Mouse (Mus musculus): ENCODE measurements around the gene Sptssb. TPM values are rescaled to one million over a fixed set of nuclear protein-coding genes. Genes with fewer than 3 reads are reported as not detected.

The Sptssb gene
- polyA plus RNA-seq, 1 experiment, result not detected

GRCm38 (mm10) chr3:69897917-69898594 is 38.3 kb upstream of the Sptssb start:
- no peaks in the 10 kb centered on the region for H3K36me3 ChIP-seq (ENCODE audit: control insufficient read depth, insufficient read depth, low read length)
- H3K27ac ChIP-seq (ENCODE audit: control insufficient read depth, insufficient read depth, low read depth, low read length), result no peak overlapping the region
- TF ChIP-seq POLR2A (IDR thresholded peaks at IDR 0.05; ENCODE audit: control insufficient read depth, low read depth, low read length), result no peak
- TF ChIP-seq CTCF (IDR thresholded peaks at IDR 0.05; ENCODE audit: control insufficient read depth, insufficient read depth, insufficient replicate concordance, low read depth, low read length), result no peak
- no peaks in the 10 kb centered on the region for H3K27me3 ChIP-seq (ENCODE audit: control insufficient read depth, insufficient read depth, low read length)
- H3K4me1 ChIP-seq (ENCODE audit: control insufficient read depth, insufficient read depth, low read length), result no peaks in the 10 kb centered on the region
- H3K4me3 ChIP-seq (ENCODE audit: control insufficient read depth, low read depth, low read length), result no peak overlapping the region

- H3K4me1 ChIP-seq (ENCODE audit: control insufficient read depth, insufficient read depth, low read length), result no peaks in the 10 kb centered on the region
- no peak overlapping the region for H3K4me3 ChIP-seq (ENCODE audit: control insufficient read depth, low read depth, low read length)
- TF ChIP-seq POLR2A (IDR thresholded peaks at IDR 0.05; ENCODE audit: control insufficient read depth, low read depth, low read length) (no peak), CTCF (IDR thresholded peaks at IDR 0.05; ENCODE audit: control insufficient read depth, insufficient read depth, insufficient replicate concordance, low read depth, low read length) (no peak)
- H3K36me3 ChIP-seq (ENCODE audit: control insufficient read depth, insufficient read depth, low read length), result no peaks in the 10 kb centered on the region
- H3K27ac ChIP-seq (ENCODE audit: control insufficient read depth, insufficient read depth, low read depth, low read length), result no peak overlapping the region
- no peaks in the 10 kb centered on the region for H3K27me3 ChIP-seq (ENCODE audit: control insufficient read depth, insufficient read depth, low read length)
Observed at GRCm38 (mm10) chr3:69895516-69895915, 35.8 kb upstream of the Sptssb start.

GRCm38 (mm10) chr3:69892187-69893094 is 32.7 kb upstream of the Sptssb start:
- Histone ChIP-seq H3K4me3 (ENCODE audit: control insufficient read depth, low read depth, low read length) (no peak overlapping the region), H3K27ac (ENCODE audit: control insufficient read depth, insufficient read depth, low read depth, low read length) (no peak overlapping the region), H3K36me3 (ENCODE audit: control insufficient read depth, insufficient read depth, low read length) (no peaks in the 10 kb centered on the region), H3K4me1 (ENCODE audit: control insufficient read depth, insufficient read depth, low read length) (no peaks in the 10 kb centered on the region), H3K27me3 (ENCODE audit: control insufficient read depth, insufficient read depth, low read length) (no peaks in the 10 kb centered on the region)
- TF ChIP-seq POLR2A (IDR thresholded peaks at IDR 0.05; ENCODE audit: control insufficient read depth, low read depth, low read length) (no peak), CTCF (IDR thresholded peaks at IDR 0.05; ENCODE audit: control insufficient read depth, insufficient read depth, insufficient replicate concordance, low read depth, low read length) (no peak)

GRCm38 (mm10) chr3:69885866-69886265 is 26.1 kb upstream of the Sptssb start:
- TF ChIP-seq CTCF (IDR thresholded peaks at IDR 0.05; ENCODE audit: control insufficient read depth, insufficient read depth, insufficient replicate concordance, low read depth, low read length) (no peak), POLR2A (IDR thresholded peaks at IDR 0.05; ENCODE audit: control insufficient read depth, low read depth, low read length) (no peak)

GRCm38 (mm10) chr3:69883710-69884109 is 24.0 kb upstream of the Sptssb start:
- TF ChIP-seq POLR2A (IDR thresholded peaks at IDR 0.05; ENCODE audit: control insufficient read depth, low read depth, low read length), result no peak
- TF ChIP-seq CTCF (IDR thresholded peaks at IDR 0.05; ENCODE audit: control insufficient read depth, insufficient read depth, insufficient replicate concordance, low read depth, low read length), result no peak
- Histone ChIP-seq H3K27me3 (ENCODE audit: control insufficient read depth, insufficient read depth, low read length) (no peaks in the 10 kb centered on the region), H3K27ac (ENCODE audit: control insufficient read depth, insufficient read depth, low read depth, low read length) (no peak overlapping the region), H3K4me3 (ENCODE audit: control insufficient read depth, low read depth, low read length) (no peak overlapping the region), H3K36me3 (ENCODE audit: control insufficient read depth, insufficient read depth, low read length) (no peaks in the 10 kb centered on the region), H3K4me1 (ENCODE audit: control insufficient read depth, insufficient read depth, low read length) (no peaks in the 10 kb centered on the region)

More at GRCm38 (mm10) chr3:69885866-69886265, 26.1 kb upstream of the Sptssb start:
- no peaks in the 10 kb centered on the region for H3K36me3 ChIP-seq (ENCODE audit: control insufficient read depth, insufficient read depth, low read length)
- H3K27ac ChIP-seq (ENCODE audit: control insufficient read depth, insufficient read depth, low read depth, low read length), result no peak overlapping the region
- no peak overlapping the region for H3K4me3 ChIP-seq (ENCODE audit: control insufficient read depth, low read depth, low read length)
- no peaks in the 10 kb centered on the region for H3K4me1 ChIP-seq (ENCODE audit: control insufficient read depth, insufficient read depth, low read length)
- H3K27me3 ChIP-seq (ENCODE audit: control insufficient read depth, insufficient read depth, low read length), result no peaks in the 10 kb centered on the region

- no peaks in the 10 kb centered on the region for H3K4me1 ChIP-seq (ENCODE audit: control insufficient read depth, insufficient read depth, low read length)
- no peak for TF ChIP-seq CTCF (IDR thresholded peaks at IDR 0.05; ENCODE audit: control insufficient read depth, insufficient read depth, insufficient replicate concordance, low read depth, low read length)
- no peak for TF ChIP-seq POLR2A (IDR thresholded peaks at IDR 0.05; ENCODE audit: control insufficient read depth, low read depth, low read length)
- H3K27ac ChIP-seq (ENCODE audit: control insufficient read depth, insufficient read depth, low read depth, low read length), result no peak overlapping the region
- H3K27me3 ChIP-seq (ENCODE audit: control insufficient read depth, insufficient read depth, low read length), result no peaks in the 10 kb centered on the region
- H3K36me3 ChIP-seq (ENCODE audit: control insufficient read depth, insufficient read depth, low read length), result no peaks in the 10 kb centered on the region
- no peak overlapping the region for H3K4me3 ChIP-seq (ENCODE audit: control insufficient read depth, low read depth, low read length)
Observed at GRCm38 (mm10) chr3:69877538-69877937, 17.8 kb upstream of the Sptssb start.

GRCm38 (mm10) chr3:69874721-69875120 is 15.0 kb upstream of the Sptssb start:
- Histone ChIP-seq H3K4me1 (ENCODE audit: control insufficient read depth, insufficient read depth, low read length) (peaks cover 3% of the 10 kb centered on the region), H3K36me3 (ENCODE audit: control insufficient read depth, insufficient read depth, low read length) (no peaks in the 10 kb centered on the region), H3K4me3 (ENCODE audit: control insufficient read depth, low read depth, low read length) (no peak overlapping the region), H3K27ac (ENCODE audit: control insufficient read depth, insufficient read depth, low read depth, low read length) (no peak overlapping the region), H3K27me3 (ENCODE audit: control insufficient read depth, insufficient read depth, low read length) (no peaks in the 10 kb centered on the region)
- TF ChIP-seq CTCF (IDR thresholded peaks at IDR 0.05; ENCODE audit: control insufficient read depth, insufficient read depth, insufficient replicate concordance, low read depth, low read length) (no peak), POLR2A (IDR thresholded peaks at IDR 0.05; ENCODE audit: control insufficient read depth, low read depth, low read length) (no peak)

Measured in testis, adult 2 months (tissue).